Mouse (Mus musculus) MEL (cell line): ENCODE results near the gene Otop3. TPM values are rescaled to one million over a fixed set of nuclear protein-coding genes. Genes with fewer than 3 reads are reported as not detected.

Source experiments
- polyA plus RNA-seq, 2 experiments: library from polyadenylated mRNA; stranded (reverse) in 1 of 2; unstranded in 1 of 2; fragments of >175 nt in 1 of 2; fragments of >200 nt in 1 of 2; gene quantifications; 2 replicates each; pipeline versions ENCODE4 v1.2.1 to v1.2.4; 2012; ENCODE audit warnings: low replicate concordance in 2 of 2, low read depth in 1 of 2; ENCODE audit not compliant: insufficient read length in 2 of 2, insufficient read depth in 1 of 2, missing spikeins in 1 of 2
- total RNA-seq: library from RNA; depleted of rRNA; stranded (reverse); fragments of 300-350 nt; gene quantifications from 2 replicates; pipeline ENCODE4 v1.2.3, GENCODE M21; 2012; rRNA removed

Gene Otop3
- total and polyA plus RNA-seq, 3 experiments: not detected

Other genes with a start within 250 kb of the Otop3 start
- gene Rab37, start 243.3 kb upstream of the Otop3 start, total RNA-seq: 17.2 and 20.6 TPM in 2 replicates
- 10 to 100 TPM in 1 of 2 experiments, not detected in 1; 14.6 TPM for gene Rab37, start 243.3 kb upstream of the Otop3 start, polyA plus RNA-seq
- gene Cd300lf, start 200.7 kb upstream of the Otop3 start, total RNA-seq: 0.12 and 0.26 TPM in 2 replicates
- under 1 TPM in 1 of 2 experiments, not detected in 1; 0.46 TPM for gene Cd300lf, start 200.7 kb upstream of the Otop3 start, polyA plus RNA-seq
- 124 and 127 TPM in 2 replicates for gene Slc9a3r1, start 171.4 kb upstream of the Otop3 start, total RNA-seq
- 100 to 1,000 TPM in 1 of 2 experiments, not detected in 1; 112 TPM for gene Slc9a3r1, start 171.4 kb upstream of the Otop3 start, polyA plus RNA-seq
- gene Tmem104, start 147.2 kb upstream of the Otop3 start, total RNA-seq: 23.4 and 24.8 TPM in 2 replicates
- gene Tmem104, start 147.2 kb upstream of the Otop3 start, polyA plus RNA-seq: 10 to 100 TPM in 1 of 2 experiments, not detected in 1; 21.9 TPM
- 80.2 and 92.4 TPM in 2 replicates for gene Nat9, start 146.9 kb upstream of the Otop3 start, total RNA-seq
- 10 to 100 TPM in 1 of 2 experiments, not detected in 1; 46.1 TPM for gene Nat9, start 146.9 kb upstream of the Otop3 start, polyA plus RNA-seq
- not detected in 2 replicates for gene Grin2c, start 67.5 kb upstream of the Otop3 start, total RNA-seq
- not detected for gene Grin2c, start 67.5 kb upstream of the Otop3 start, polyA plus RNA-seq
- gene Fdxr, start 57.7 kb upstream of the Otop3 start, total RNA-seq: 37.2 and 37.7 TPM in 2 replicates
- gene Fdxr, start 57.7 kb upstream of the Otop3 start, polyA plus RNA-seq: 10 to 100 TPM in 1 of 2 experiments, not detected in 1; 32.7 TPM
- gene Fads6, start 37.1 kb upstream of the Otop3 start, total RNA-seq: 3.0 and 3.3 TPM in 2 replicates
- gene Fads6, start 37.1 kb upstream of the Otop3 start, polyA plus RNA-seq: 1 to 10 TPM in 1 of 2 experiments, not detected in 1; 6.6 TPM
- gene Otop2, start 27.6 kb upstream of the Otop3 start, total RNA-seq: not detected in 2 replicates
- not detected for gene Otop2, start 27.6 kb upstream of the Otop3 start, polyA plus RNA-seq
- not detected in 2 replicates for gene Ush1g, start 12.7 kb upstream of the Otop3 start, total RNA-seq
- not detected for gene Ush1g, start 12.7 kb upstream of the Otop3 start, polyA plus RNA-seq
- gene Hid1, start 33.0 kb downstream of the Otop3 start, total RNA-seq: 0.88 and 1.1 TPM in 2 replicates
- 1 to 10 TPM in 1 of 2 experiments, not detected in 1; 3.0 TPM for gene Hid1, start 33.0 kb downstream of the Otop3 start, polyA plus RNA-seq
- gene Cdr2l, start 47.2 kb downstream of the Otop3 start, total RNA-seq: 6.3 and 8.2 TPM in 2 replicates
- 1 to 10 TPM in 1 of 2 experiments, not detected in 1; 5.2 TPM for gene Cdr2l, start 47.2 kb downstream of the Otop3 start, polyA plus RNA-seq
- 132 and 137 TPM in 2 replicates for gene Mrpl58, start 69.0 kb downstream of the Otop3 start, total RNA-seq
- 100 to 1,000 TPM in 1 of 2 experiments, not detected in 1; 137 TPM for gene Mrpl58, start 69.0 kb downstream of the Otop3 start, polyA plus RNA-seq
- 665 and 706 TPM in 2 replicates for gene Atp5h, start 85.2 kb downstream of the Otop3 start, total RNA-seq
- 1,000 to 10,000 TPM in 1 of 2 experiments, 100 to 1,000 TPM in 1; 525 to 1,715 TPM for gene Atp5h, start 85.2 kb downstream of the Otop3 start, polyA plus RNA-seq
- gene Kctd2, start 85.4 kb downstream of the Otop3 start, total RNA-seq: 12.3 and 13.2 TPM in 2 replicates
- 10 to 100 TPM in 1 of 2 experiments, not detected in 1; 20.6 TPM for gene Kctd2, start 85.4 kb downstream of the Otop3 start, polyA plus RNA-seq
- gene Trim80, start 105.8 kb downstream of the Otop3 start, total RNA-seq: not detected in 2 replicates
- gene Trim80, start 105.8 kb downstream of the Otop3 start, polyA plus RNA-seq: not detected
- gene Slc16a5, start 127.7 kb downstream of the Otop3 start, total RNA-seq: 0.07 TPM in 1 of 2 replicates, not detected in the other
- under 1 TPM in 1 of 2 experiments, not detected in 1; 0.26 TPM for gene Slc16a5, start 127.7 kb downstream of the Otop3 start, polyA plus RNA-seq
- 7.0 and 9.1 TPM in 2 replicates for gene Armc7, start 140.9 kb downstream of the Otop3 start, total RNA-seq
- gene Armc7, start 140.9 kb downstream of the Otop3 start, polyA plus RNA-seq: 10 to 100 TPM in 1 of 2 experiments, not detected in 1; 13.1 TPM
- 96.6 and 99.3 TPM in 2 replicates for gene Nt5c, start 157.1 kb downstream of the Otop3 start, total RNA-seq
- 100 to 1,000 TPM in 1 of 2 experiments, not detected in 1; 102 TPM for gene Nt5c, start 157.1 kb downstream of the Otop3 start, polyA plus RNA-seq
- 331 and 353 TPM in 2 replicates for gene Jpt1, start 179.7 kb downstream of the Otop3 start, total RNA-seq
- 100 to 1,000 TPM in 1 of 2 experiments, not detected in 1; 382 TPM for gene Jpt1, start 179.7 kb downstream of the Otop3 start, polyA plus RNA-seq
- gene Sumo2, start 201.5 kb downstream of the Otop3 start, total RNA-seq: 653 and 657 TPM in 2 replicates
- 100 to 1,000 TPM in 1 of 2 experiments, not detected in 1; 556 TPM for gene Sumo2, start 201.5 kb downstream of the Otop3 start, polyA plus RNA-seq
- 338 and 362 TPM in 2 replicates for gene Nup85, start 229.7 kb downstream of the Otop3 start, total RNA-seq
- gene Nup85, start 229.7 kb downstream of the Otop3 start, polyA plus RNA-seq: 100 to 1,000 TPM in 1 of 2 experiments, not detected in 1; 370 TPM